Mouse (Mus musculus) lung, embryonic 15.5 days (tissue): ENCODE results near the gene Gpc3. TPM values are rescaled to one million over a fixed set of nuclear protein-coding genes. Genes with fewer than 3 reads are reported as not detected.
A peak's percentile ranks its signal among the peaks of the same experiment; 100 is the strongest.
"Not testable (repeated sequence)": the region's sequence is repeated elsewhere in the genome, so short reads cannot be mapped to it uniquely, and the experiment has no call there.

Source experiments
- ATAC-seq: fragments of 200-750 bp; cut with Nextera tagmentation; 2 replicates; pipeline ENCODE4 v1.8.0; 2017; ENCODE audit warnings: moderate number of reproducible peaks, borderline replicate concordance; ENCODE audit not compliant: low FRiP score, low TSS enrichment; ENCODE audit errors: extremely low read depth
- H3K27ac ChIP-seq: fragments of 300-500 bp; sonication (generic); 2 replicates; pipeline ENCODE4 v1.5.1; 2015; ENCODE audit warnings: moderate library complexity, mild to moderate bottlenecking, inconsistent platforms
- H3K27me3 ChIP-seq: fragments of 300-500 bp; sonication (generic); 2 replicates; pipeline ENCODE4 v1.6.1; 2015; ENCODE audit warnings: inconsistent platforms
- H3K36me3 ChIP-seq: fragments of 300-500 bp; sonication (generic); 2 replicates; pipeline ENCODE4 v1.6.1; 2015; ENCODE audit warnings: inconsistent platforms
- H3K4me1 ChIP-seq: fragments of 300-500 bp; sonication (generic); 2 replicates; pipeline ENCODE4 v1.6.1; 2015; ENCODE audit warnings: inconsistent platforms
- H3K4me2 ChIP-seq: fragments of 300-500 bp; sonication (generic); 2 replicates; pipeline ENCODE4 v1.6.1; 2015; ENCODE audit warnings: inconsistent platforms, mild to moderate bottlenecking, moderate library complexity
- H3K4me3 ChIP-seq: fragments of 300-500 bp; sonication (generic); 2 replicates; pipeline ENCODE4 v1.5.1; 2015; ENCODE audit warnings: mild to moderate bottlenecking, inconsistent platforms
- H3K9ac ChIP-seq: fragments of 300-500 bp; sonication (generic); 2 replicates; pipeline ENCODE4 v1.6.1; 2015; ENCODE audit warnings: inconsistent platforms
- H3K9me3 ChIP-seq: fragments of 300-500 bp; sonication (generic); 2 replicates; pipeline ENCODE4 v1.6.1; 2016; ENCODE audit warnings: inconsistent platforms
- WGBS: fragments of 180-500 bp; shearing (Covaris S2); methylation state at CpG from one replicate; pipeline ENCODE4 v1.1.7; 2015; 5-methylcytosine and 5-hydroxymethylcytosine counted together
- polyA plus RNA-seq: library from polyadenylated mRNA; unstranded; fragments of >200 nt; fragmentation: Nextera tagmentation; extraction: Ambion mirVana; gene quantifications from 2 replicates; pipeline ENCODE4 v1.2.1, GENCODE M21; 2015

Gene Gpc3
- polyA plus RNA-seq, 1 experiment from 2014 or later, result 436 TPM

DNA sequence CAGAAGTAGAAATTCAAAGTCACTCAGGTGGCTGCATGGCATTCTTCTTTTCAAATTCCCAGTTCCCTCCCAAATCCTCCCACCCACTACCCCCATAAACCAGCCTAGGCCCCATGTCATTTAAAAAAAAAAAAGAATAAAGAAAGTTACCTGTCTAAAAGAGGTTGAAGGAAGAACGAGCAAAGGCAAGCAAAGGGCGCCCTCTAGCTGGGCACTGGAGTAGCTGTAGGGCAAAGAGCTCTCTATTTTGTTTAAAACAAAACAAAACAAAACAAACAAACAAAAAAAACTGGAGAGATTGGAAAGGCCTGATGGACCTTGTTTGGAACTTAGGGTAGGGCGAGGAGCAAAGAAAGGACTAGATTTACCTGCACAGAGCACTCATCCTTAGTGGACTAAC, 238.6 kb downstream of the Gpc3 start:
- H3K36me3 ChIP-seq, result no peaks in the 10 kb centered on the region
- H3K9me3 ChIP-seq, result no peaks in the 10 kb centered on the region
- no peaks in the 10 kb centered on the region for H3K27me3 ChIP-seq
- no peak for ATAC-seq
- 0 out of 2 replicates have a peak, but pooled peaks cover 5% of the 10 kb centered on the region for H3K4me1 ChIP-seq
- 57% methylated on average over 3 of the region's 3 CpGs for WGBS
- H3K27ac ChIP-seq, result peak overlapping the region; percentile 74
- no peak overlapping the region for H3K9ac ChIP-seq
- H3K4me3 ChIP-seq, result no peak overlapping the region
- H3K4me2 ChIP-seq, result no peak overlapping the region

DNA sequence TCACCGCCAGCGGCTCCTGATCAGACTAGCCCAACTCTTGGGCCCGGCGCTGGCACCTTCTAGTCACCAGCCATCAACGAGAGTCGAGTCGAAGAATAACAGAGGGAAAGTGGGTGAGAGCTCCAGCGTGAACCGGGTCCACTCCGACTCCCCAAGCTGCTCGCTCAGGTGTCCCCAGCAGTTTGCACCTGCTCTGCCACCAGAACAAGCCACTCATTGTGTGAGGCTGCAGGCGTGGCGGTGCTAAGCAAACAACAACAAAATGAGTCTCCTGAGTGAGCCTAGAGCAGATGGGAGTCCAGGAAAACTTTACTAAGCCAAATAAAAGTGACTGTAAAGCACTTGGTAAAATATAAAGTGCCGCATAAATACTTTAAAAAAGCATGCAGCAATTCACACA, 239.5 kb downstream of the Gpc3 start:
- H3K27ac ChIP-seq, result peak overlapping the region; percentile 74
- H3K27me3 ChIP-seq, result no peaks in the 10 kb centered on the region
- H3K4me1 ChIP-seq, result 0 out of 2 replicates have a peak, but pooled peaks cover 5% of the 10 kb centered on the region
- no peak overlapping the region for H3K4me2 ChIP-seq
- no peaks in the 10 kb centered on the region for H3K9me3 ChIP-seq
- no peak overlapping the region for H3K4me3 ChIP-seq
- 78% methylated on average over 14 of the region's 14 CpGs for WGBS
- H3K36me3 ChIP-seq, result no peaks in the 10 kb centered on the region
- no peak overlapping the region for H3K9ac ChIP-seq
- no peak for ATAC-seq

DNA sequence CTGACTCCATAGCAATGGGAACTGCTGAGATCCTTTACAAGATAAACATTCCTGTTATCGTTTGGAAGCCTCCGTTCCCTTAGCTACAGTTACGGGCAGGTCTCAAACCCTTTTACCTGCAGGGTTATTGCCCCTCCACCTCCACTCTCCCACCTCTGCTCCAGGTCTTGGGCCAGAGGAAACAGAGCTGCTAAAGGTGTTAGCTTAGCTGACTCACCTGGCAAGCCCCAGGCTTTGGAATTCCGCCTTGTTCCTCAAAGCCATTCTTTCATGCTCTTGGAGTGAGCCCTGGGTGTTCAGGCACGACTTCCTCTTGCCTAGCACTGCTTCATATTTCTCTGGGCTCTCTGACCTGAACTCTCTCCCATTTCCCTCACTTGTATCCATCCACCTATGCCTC, 241.3 kb downstream of the Gpc3 start:
- Histone ChIP-seq H3K9ac (no peak overlapping the region), H3K27me3 (no peaks in the 10 kb centered on the region), H3K27ac (peak overlapping the region; percentile 66), H3K36me3 (no peaks in the 10 kb centered on the region), H3K4me2 (no peak overlapping the region), H3K4me1 (0 out of 2 replicates have a peak, but pooled peaks cover 5% of the 10 kb centered on the region), H3K9me3 (no peaks in the 10 kb centered on the region), H3K4me3 (no peak overlapping the region)
- ATAC-seq, result peak; percentile 70
- WGBS, result 74% methylated on average over 5 of the region's 5 CpGs

DNA sequence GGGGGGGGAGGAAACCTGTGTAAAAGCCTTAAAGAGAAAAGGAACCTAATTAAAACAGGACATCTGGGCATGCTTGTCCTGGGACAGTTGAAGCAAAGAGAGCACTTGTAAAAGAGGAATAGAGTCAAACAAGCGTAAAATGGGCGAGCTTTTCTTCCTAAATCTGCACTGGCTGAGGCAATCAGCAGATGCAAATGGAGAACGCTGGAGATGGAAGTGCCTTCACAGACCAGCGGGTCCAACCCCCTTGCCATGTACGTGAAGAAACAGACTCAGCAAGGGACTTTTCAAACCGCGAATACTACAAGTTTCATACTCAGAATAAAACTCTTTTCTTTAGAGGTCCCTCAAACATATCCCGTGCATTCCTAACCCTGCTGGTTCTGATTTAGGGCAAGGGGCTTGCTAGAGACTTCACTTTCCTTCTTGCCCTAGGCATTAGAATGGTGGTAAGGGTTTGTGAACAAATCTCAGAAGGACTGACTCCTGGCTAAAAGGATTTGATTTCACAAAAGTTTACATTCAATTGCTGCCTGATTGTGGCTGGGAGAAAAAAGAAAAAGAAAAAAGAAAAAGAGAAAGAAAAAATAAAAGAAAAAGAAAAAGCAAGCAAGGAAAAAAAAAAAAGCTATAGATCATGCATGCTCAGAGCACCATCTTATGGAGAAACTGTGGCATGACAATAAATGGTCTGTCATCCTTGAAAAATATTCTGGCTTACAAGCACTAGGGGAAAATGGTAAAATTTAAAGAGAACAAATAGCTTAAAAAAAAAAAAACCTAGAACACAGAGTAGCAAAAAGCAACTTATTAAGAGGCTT, 243.6 kb downstream of the Gpc3 start:
- no peak overlapping the region for H3K4me3 ChIP-seq
- H3K27me3 ChIP-seq, result no peaks in the 10 kb centered on the region
- ATAC-seq, result no peak
- H3K27ac ChIP-seq, result no peak overlapping the region
- H3K4me1 ChIP-seq, result no peaks in the 10 kb centered on the region
- H3K9me3 ChIP-seq, result no peaks in the 10 kb centered on the region
- no peak overlapping the region for H3K9ac ChIP-seq
- no peak overlapping the region for H3K4me2 ChIP-seq
- WGBS, result 67% methylated on average over 8 of the region's 8 CpGs
- H3K36me3 ChIP-seq, result no peaks in the 10 kb centered on the region

DNA sequence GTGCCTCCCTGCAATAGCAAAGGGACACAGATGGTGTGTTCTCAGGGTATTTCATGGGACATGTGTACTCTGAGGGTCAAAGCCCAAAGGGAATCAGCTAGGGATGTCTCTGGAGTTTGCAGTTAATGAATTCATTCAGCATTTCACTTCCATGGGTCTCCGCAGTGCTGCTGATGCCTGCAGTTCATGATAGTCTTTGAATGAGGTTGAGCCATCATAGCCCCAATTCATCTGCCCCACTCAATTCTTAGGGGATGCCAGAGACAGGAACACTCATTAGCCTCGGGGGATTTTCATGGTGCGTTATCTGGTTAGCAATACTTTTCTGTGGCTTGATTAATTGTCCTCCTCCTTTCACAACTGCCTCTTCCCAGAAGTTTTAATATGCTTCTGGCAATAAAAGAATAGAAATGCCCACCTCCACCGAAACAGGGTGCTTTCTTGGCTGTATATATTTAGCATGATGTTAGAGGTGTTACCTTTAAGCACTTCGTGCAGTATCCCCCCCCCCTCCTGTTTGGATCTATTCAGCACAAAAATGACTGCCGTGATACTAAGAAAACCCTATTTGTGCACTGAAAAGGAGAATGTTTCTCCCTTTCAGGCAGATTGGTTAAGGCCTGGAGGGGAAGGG, 244.3 kb downstream of the Gpc3 start:
- Histone ChIP-seq H3K4me3 (no peak overlapping the region), H3K27ac (no peak overlapping the region), H3K36me3 (no peaks in the 10 kb centered on the region)

DNA sequence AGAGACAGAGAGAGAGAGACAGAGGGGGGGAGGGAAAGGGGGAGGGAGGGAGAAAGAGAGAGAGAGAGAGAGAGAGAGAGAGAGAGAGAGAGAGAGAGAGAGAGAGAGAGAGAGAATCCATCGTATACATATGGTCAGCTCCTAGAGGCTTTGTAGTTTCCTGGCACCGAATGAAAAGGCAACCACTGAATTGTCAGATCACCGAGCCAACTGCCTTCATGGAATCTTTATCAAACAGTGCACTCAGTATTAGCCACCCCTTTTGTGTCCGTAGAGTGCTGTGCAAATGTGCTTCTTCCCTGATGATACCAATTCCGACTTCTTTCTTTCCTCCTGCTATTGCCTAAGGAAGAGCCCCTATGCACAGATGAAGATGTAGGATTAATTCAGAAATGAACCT, 246.9 kb downstream of the Gpc3 start:
- ATAC-seq, result no peak
- no peaks in the 10 kb centered on the region for H3K27me3 ChIP-seq
- no peak overlapping the region for H3K27ac ChIP-seq
- H3K36me3 ChIP-seq, result no peaks in the 10 kb centered on the region
- H3K9me3 ChIP-seq, result no peaks in the 10 kb centered on the region
- 68% methylated on average over 5 of the region's 5 CpGs for WGBS
- H3K9ac ChIP-seq, result no peak overlapping the region
- no peak overlapping the region for H3K4me3 ChIP-seq
- no peak overlapping the region for H3K4me2 ChIP-seq
- H3K4me1 ChIP-seq, result no peaks in the 10 kb centered on the region

More for the DNA sequence above, 244.3 kb downstream of the Gpc3 start:
- ATAC-seq, result no peak
- H3K9ac ChIP-seq, result no peak overlapping the region
- H3K4me2 ChIP-seq, result no peak overlapping the region
- H3K27me3 ChIP-seq, result no peaks in the 10 kb centered on the region
- H3K9me3 ChIP-seq, result no peaks in the 10 kb centered on the region
- 63% methylated on average over 6 of the region's 6 CpGs for WGBS
- H3K4me1 ChIP-seq, result no peaks in the 10 kb centered on the region

DNA sequence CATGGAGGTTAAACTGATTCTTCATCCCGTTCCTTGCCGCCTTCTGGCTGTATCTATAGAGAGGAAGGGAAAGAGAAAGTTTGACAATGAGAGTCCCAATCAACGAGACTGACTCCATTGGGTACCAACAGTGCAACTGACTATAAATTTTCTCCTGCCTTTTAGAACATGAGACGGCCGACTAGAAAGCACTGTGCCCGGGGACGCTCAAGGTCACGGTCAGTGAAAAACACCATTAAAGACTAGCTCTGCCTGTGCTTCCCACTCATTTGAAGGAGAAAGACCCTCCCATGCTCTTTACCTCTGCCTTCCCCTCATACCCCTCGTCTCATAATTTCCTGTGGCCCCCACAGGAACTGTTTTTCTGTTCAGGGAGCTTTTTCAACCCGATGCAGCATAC, 248.0 kb downstream of the Gpc3 start:
- Histone ChIP-seq H3K9ac (no peak overlapping the region), H3K27me3 (no peaks in the 10 kb centered on the region), H3K36me3 (no peaks in the 10 kb centered on the region), H3K4me2 (no peak overlapping the region), H3K27ac (no peak overlapping the region), H3K4me3 (no peak overlapping the region), H3K9me3 (no peaks in the 10 kb centered on the region), H3K4me1 (no peaks in the 10 kb centered on the region)
- ATAC-seq, result no peak
- 80% methylated on average over 10 of the region's 10 CpGs for WGBS

DNA sequence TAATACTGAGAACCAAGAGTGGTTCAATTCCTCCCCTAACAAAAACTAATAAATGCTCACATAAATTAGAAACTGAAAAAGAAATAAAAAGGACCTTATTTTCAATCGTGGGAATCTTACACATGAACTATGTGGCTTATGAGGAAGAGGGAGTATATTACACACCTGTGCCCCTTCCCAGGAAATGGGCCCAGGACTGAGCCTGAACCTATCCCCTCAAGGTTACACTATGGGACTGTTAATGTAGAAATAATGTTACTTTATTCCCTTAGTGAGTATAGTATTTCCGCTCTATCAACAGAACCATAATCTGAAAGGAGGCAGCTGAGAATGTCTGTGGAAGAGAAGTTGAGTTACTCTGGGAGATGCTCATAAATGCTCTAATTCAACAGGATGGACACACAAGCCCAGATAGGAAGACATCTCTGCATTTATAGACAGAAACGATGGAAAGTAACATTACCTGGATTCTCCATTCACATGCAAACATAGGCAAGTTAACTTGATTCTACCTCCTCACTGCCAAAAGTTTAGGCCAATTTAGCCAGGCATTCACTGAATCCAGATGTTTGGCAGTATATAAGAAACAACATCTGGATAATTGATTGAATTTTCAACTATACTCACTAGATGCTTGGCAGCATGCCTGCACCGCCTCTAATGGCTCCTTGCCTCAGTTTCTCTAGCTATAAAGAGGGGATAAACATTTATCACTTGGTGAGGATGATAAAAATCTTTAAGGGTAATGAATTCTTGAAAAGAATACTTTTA, 251.3 kb downstream of the Gpc3 start:
- Histone ChIP-seq H3K9me3 (no peaks in the 10 kb centered on the region), H3K4me1 (no peaks in the 10 kb centered on the region), H3K4me2 (no peak overlapping the region), H3K4me3 (no peak overlapping the region), H3K9ac (no peak overlapping the region), H3K27me3 (no peaks in the 10 kb centered on the region), H3K27ac (no peak overlapping the region), H3K36me3 (no peaks in the 10 kb centered on the region)
- ATAC-seq, result no peak
- WGBS, result 86% methylated on average over 4 of the region's 4 CpGs

DNA sequence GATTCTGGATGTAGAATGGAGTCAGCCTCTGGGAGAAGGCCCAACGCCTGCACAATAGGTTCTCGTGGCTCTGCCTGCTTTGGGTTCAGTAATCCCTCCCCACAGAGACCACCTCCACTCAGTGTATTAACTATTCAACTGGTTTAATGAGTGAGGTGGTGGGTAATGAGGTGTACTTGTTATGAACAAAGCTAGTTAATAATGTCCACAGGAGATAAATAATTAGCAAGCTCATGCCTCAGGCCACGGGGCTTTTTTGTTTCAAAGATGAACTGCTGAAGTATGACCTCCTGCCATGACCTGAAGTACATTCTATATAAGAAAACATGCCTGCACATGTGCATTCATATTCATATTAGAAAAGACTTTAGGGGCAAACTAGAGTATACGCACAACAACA, 260.8 kb downstream of the Gpc3 start:
- no peak overlapping the region for H3K4me2 ChIP-seq
- H3K9me3 ChIP-seq, result no peaks in the 10 kb centered on the region
- 82% methylated on average over 4 of the region's 4 CpGs for WGBS
- H3K9ac ChIP-seq, result no peak overlapping the region
- no peak for ATAC-seq
- H3K27me3 ChIP-seq, result no peaks in the 10 kb centered on the region
- H3K4me3 ChIP-seq, result no peak overlapping the region
- H3K4me1 ChIP-seq, result no peaks in the 10 kb centered on the region
- no peaks in the 10 kb centered on the region for H3K36me3 ChIP-seq
- no peak overlapping the region for H3K27ac ChIP-seq

DNA sequence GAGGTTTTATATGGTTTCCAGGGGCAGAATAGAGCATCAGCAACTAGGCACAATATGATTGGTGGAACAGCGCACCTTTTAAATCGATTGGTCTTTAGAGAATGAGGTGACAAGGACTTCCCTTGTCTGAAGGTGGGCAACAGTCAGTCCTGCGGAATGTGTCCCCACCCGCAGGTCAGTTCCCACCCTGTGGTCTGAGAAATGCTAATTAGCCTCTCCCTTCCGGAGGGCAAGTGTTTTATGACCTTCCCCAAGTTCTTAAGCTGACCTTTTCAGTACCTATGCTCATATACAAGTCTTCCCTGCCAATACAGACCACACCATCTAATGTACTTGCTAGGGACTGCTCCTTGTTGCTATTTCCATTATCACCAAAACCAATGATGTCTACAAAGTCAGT, 263.1 kb downstream of the Gpc3 start:
- H3K36me3 ChIP-seq, ATAC-seq, H3K27me3 ChIP-seq, H3K4me2 ChIP-seq, H3K4me1 ChIP-seq, H3K9ac ChIP-seq, H3K9me3 ChIP-seq, H3K4me3 ChIP-seq, H3K27ac ChIP-seq: not testable (repeated sequence)
- 77% methylated on average over 5 of the region's 5 CpGs for WGBS

DNA sequence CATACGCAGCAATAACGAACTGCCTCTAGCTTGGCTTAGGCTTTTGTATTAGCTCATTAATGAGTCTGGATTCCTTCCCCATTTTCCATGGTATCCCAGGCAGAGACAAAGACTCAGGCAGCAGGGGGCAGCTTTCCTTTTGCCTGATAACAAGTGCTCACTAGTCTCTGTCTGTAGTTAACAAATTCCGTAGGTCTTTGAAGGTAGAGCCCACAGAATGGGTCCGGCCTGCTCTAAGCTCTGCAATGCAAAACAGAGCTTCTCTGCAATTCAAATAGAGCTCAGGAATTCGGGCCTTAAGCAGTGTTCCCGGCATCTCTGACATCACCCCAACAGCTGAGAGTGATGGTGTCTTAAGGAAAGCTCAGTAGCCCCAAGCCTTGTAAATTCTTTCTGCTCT, 265.0 kb downstream of the Gpc3 start:
- no peak overlapping the region for H3K4me2 ChIP-seq
- no peaks in the 10 kb centered on the region for H3K36me3 ChIP-seq
- H3K9ac ChIP-seq, result no peak overlapping the region
- WGBS, result 69% methylated on average over 6 of the region's 6 CpGs
- H3K4me3 ChIP-seq, result no peak overlapping the region
- no peak for ATAC-seq
- no peaks in the 10 kb centered on the region for H3K27me3 ChIP-seq
- H3K9me3 ChIP-seq, result no peaks in the 10 kb centered on the region
- H3K4me1 ChIP-seq, result no peaks in the 10 kb centered on the region
- H3K27ac ChIP-seq, result no peak overlapping the region

DNA sequence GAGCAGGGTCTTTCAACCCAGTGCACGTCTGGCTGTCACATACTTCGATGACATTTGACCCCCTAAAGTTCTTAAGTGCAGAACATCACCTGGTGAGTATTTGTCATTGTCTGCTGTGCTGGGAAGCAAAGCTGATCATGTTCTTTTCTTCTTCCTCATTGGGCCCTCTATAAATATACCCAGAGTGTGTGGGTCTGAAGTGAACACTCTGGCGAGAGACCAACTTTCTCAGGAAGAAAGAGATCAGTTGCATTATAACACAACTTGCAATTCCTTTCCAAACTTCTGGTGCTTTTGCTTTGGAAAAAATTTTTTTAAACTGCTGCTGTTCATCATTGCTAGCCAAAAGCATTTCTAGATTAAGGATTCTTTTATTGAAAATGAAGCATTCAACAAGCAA, 269.7 kb downstream of the Gpc3 start:
- ATAC-seq, result no peak
- 63% methylated on average over 3 of the region's 3 CpGs for WGBS

More for the DNA sequence above, 269.7 kb downstream of the Gpc3 start:
- no peak overlapping the region for H3K4me3 ChIP-seq
- H3K9ac ChIP-seq, result no peak overlapping the region
- no peaks in the 10 kb centered on the region for H3K4me1 ChIP-seq
- no peak overlapping the region for H3K27ac ChIP-seq
- no peak overlapping the region for H3K4me2 ChIP-seq
- no peaks in the 10 kb centered on the region for H3K9me3 ChIP-seq
- no peaks in the 10 kb centered on the region for H3K36me3 ChIP-seq
- no peaks in the 10 kb centered on the region for H3K27me3 ChIP-seq
